Mouse (Mus musculus) limb, embryonic 13.5 days (tissue): ENCODE measurements around the gene Hdac8. TPM values are rescaled to one million over a fixed set of nuclear protein-coding genes. Genes with fewer than 3 reads are reported as not detected.

Experiments
- ATAC-seq: fragments of 200-750 bp; cut with Nextera tagmentation; 2 replicates; pipeline ENCODE4 v1.8.0; 2017; ENCODE audit warnings: low read depth, moderate number of reproducible peaks, moderate TSS enrichment; ENCODE audit not compliant: low FRiP score
- H3K27ac ChIP-seq: fragments of 300-500 bp; sonication (generic); 2 replicates; pipeline ENCODE4 v1.5.1; 2015; ENCODE audit warnings: inconsistent platforms, mild to moderate bottlenecking, moderate library complexity
- H3K27me3 ChIP-seq: fragments of 300-500 bp; sonication (generic); 2 replicates; pipeline ENCODE4 v1.6.1; 2015; ENCODE audit warnings: mild to moderate bottlenecking, inconsistent platforms
- H3K36me3 ChIP-seq: fragments of 300-500 bp; sonication (generic); 2 replicates; pipeline ENCODE4 v1.6.1; 2015; ENCODE audit warnings: inconsistent platforms, mild to moderate bottlenecking, moderate library complexity
- H3K4me1 ChIP-seq: fragments of 300-500 bp; sonication (generic); 2 replicates; pipeline ENCODE4 v1.6.1; 2015; ENCODE audit warnings: inconsistent platforms
- H3K4me2 ChIP-seq: fragments of 300-500 bp; sonication (generic); replicated peaks from 2 replicates; pipeline ENCODE4 v1.6.1; 2015; ENCODE audit warnings: inconsistent platforms, mild to moderate bottlenecking, moderate library complexity
- H3K4me3 ChIP-seq: fragments of 300-500 bp; sonication (generic); 2 replicates; pipeline ENCODE4 v1.5.1; 2015; ENCODE audit warnings: moderate library complexity, mild to moderate bottlenecking, inconsistent platforms
- H3K9ac ChIP-seq: fragments of 300-500 bp; sonication (generic); 2 replicates; pipeline ENCODE4 v1.6.1; 2015; ENCODE audit warnings: mild to moderate bottlenecking, inconsistent platforms
- H3K9me3 ChIP-seq: fragments of 300-500 bp; sonication (generic); 2 replicates; pipeline ENCODE4 v1.6.1; 2016; ENCODE audit warnings: inconsistent platforms
- WGBS: fragments of 180-500 bp; shearing (Covaris S2); methylation state at CpG from one replicate; pipeline ENCODE4 v1.1.7; 2015; 5-methylcytosine and 5-hydroxymethylcytosine counted together
- polyA plus RNA-seq: library from polyadenylated mRNA; unstranded; fragments of >200 nt; fragmentation: Nextera tagmentation; extraction: Ambion mirVana; gene quantifications from 2 replicates; pipeline ENCODE4 v1.2.1, GENCODE M21; 2015

Hdac8 gene
- polyA plus RNA-seq, 1 experiment from 2014 or later, result 19.3 TPM

DNA sequence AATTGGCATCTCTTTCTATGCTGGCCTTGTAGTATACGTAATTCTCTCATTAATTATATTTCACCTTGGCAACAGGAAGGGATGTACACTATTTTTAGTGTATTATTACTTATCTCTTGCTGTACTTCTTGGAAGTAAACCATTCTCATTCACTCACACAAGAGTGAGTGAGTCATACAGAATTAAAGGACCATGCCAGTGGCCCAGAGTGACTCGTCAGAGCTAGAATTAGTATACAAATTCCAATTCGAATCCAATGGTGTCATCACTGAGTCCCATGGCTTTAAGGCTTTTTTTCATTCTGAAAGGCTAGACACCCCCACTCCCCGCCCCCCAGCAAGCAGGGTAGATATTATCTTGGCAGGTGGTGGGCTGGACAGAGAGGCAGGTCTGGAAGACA lies 88.2 kb downstream of the Hdac8 start:
- H3K27me3 ChIP-seq, result peaks cover 29% of the 10 kb centered on the region
- H3K9me3 ChIP-seq, result no peaks in the 10 kb centered on the region
- no peak for ATAC-seq
- no peak overlapping the region for H3K27ac ChIP-seq
- no peaks in the 10 kb centered on the region for H3K36me3 ChIP-seq
- peaks cover 23% of the 10 kb centered on the region for H3K4me1 ChIP-seq
- H3K4me3 ChIP-seq, result no peak overlapping the region
- H3K4me2 ChIP-seq, result no peak overlapping the region
- WGBS, result 62% methylated on average over 4 of the region's 4 CpGs
- H3K9ac ChIP-seq, result no peak overlapping the region

DNA sequence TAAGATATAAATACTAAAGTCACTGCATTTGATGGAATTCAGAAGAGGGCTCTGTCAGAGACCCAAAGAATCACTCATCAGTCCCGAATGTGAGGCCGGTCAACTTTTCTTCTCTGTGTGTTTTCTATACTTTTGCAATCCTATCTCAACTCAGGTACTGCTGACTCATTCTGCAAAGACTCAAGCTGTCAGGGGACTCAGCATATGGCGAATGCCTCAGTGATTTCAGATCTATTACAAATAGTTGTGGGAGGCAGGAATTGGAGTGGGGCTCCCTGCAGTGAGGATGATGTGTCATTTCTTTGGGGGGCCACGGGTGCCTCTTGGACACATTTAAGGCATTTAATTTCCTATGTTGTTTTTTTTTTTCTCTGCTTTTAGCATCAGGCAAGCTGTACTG lies 88.8 kb downstream of the Hdac8 start:
- 55% methylated on average over 4 of the region's 4 CpGs for WGBS
- no peak overlapping the region for H3K4me2 ChIP-seq
- H3K4me3 ChIP-seq, result no peak overlapping the region
- no peak for ATAC-seq
- no peak overlapping the region for H3K9ac ChIP-seq
- peaks cover 29% of the 10 kb centered on the region for H3K27me3 ChIP-seq
- no peaks in the 10 kb centered on the region for H3K9me3 ChIP-seq
- peaks cover 23% of the 10 kb centered on the region for H3K4me1 ChIP-seq
- H3K27ac ChIP-seq, result no peak overlapping the region
- H3K36me3 ChIP-seq, result no peaks in the 10 kb centered on the region

DNA sequence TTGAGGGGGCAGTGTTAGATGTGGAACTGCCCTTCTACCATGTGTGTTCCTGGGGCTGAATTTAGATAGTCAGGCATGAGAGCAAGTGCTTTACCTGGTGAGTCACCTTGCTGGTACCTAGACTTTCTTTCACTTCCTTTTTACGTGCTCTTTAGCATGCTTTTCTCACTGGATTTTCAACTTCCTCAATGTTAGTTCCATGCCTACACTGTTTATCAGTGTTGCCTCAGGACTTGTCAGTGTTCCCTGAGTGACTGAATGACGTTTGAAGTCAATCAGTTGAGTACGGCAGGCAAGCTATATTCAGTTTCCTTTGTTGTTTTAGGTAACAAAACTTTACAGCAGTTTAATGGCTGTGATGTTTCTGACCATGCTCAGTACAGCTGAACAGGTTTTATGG lies 120.4 kb downstream of the Hdac8 start:
- H3K4me2 ChIP-seq, result no peak overlapping the region
- H3K9me3 ChIP-seq, result no peaks in the 10 kb centered on the region
- H3K4me3 ChIP-seq, result no peak overlapping the region
- 51% methylated on average over 3 of the region's 3 CpGs for WGBS
- H3K4me1 ChIP-seq, result no peaks in the 10 kb centered on the region
- H3K27me3 ChIP-seq, result peaks cover 26% of the 10 kb centered on the region; the same call in 1 of the 2 replicates
- no peak overlapping the region for H3K9ac ChIP-seq
- no peak overlapping the region for H3K27ac ChIP-seq
- H3K36me3 ChIP-seq, result no peaks in the 10 kb centered on the region
- no peak for ATAC-seq

DNA sequence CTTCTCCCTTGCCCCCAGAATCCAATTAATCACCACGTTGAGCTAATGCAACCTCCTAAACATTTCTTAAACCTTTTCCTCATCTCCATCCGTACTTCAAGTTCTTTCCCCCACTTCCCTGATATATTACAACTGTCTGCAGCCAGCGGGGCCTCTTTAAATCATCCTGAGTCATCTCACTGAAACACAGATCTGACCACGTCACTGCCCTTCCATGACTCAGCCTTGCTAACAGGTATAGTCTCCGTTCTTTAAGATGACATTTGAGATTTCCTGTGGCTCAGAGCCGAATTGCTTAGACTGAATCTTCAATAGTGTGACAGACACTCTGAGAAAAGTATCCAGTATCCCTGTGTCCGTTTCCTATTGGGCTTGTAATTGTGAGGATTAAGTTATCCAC lies 122.0 kb downstream of the Hdac8 start:
- ATAC-seq, result no peak
- Histone ChIP-seq H3K4me3 (no peak overlapping the region), H3K9me3 (no peaks in the 10 kb centered on the region), H3K36me3 (no peaks in the 10 kb centered on the region), H3K27ac (no peak overlapping the region), H3K27me3 (peaks cover 26% of the 10 kb centered on the region; the same call in 1 of the 2 replicates), H3K9ac (no peak overlapping the region), H3K4me1 (no peaks in the 10 kb centered on the region), H3K4me2 (no peak overlapping the region)
- 53% methylated on average over 7 of the region's 7 CpGs for WGBS

DNA sequence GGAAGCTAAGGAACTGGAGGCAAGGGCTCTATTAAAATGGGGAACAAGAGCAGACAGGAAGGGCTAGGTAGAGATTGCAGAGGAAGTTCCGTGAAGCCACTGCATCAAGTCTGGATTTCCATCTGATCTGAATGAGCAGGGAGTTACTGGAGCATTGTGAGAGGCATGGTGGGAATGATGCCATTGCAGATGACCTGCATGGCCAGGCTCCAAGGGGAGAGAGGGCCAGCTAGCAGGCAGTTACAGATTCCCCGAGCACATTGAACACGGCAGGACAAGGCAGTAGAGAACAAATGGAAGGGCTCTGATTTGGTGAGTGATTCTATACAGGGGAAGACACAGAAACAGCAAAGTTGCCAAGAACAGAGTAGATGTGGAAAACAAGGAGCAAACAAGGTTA lies 138.6 kb downstream of the Hdac8 start:
- no peak for ATAC-seq
- H3K9ac ChIP-seq, result no peak overlapping the region
- H3K27ac ChIP-seq, result no peak overlapping the region
- H3K36me3 ChIP-seq, result no peaks in the 10 kb centered on the region
- H3K4me2 ChIP-seq, result no peak overlapping the region
- 88% methylated on average over 3 of the region's 3 CpGs for WGBS
- no peak overlapping the region for H3K4me3 ChIP-seq
- no peaks in the 10 kb centered on the region for H3K9me3 ChIP-seq
- H3K4me1 ChIP-seq, result no peaks in the 10 kb centered on the region
- peaks cover 18% of the 10 kb centered on the region; the same call in 1 of the 2 replicates for H3K27me3 ChIP-seq

DNA sequence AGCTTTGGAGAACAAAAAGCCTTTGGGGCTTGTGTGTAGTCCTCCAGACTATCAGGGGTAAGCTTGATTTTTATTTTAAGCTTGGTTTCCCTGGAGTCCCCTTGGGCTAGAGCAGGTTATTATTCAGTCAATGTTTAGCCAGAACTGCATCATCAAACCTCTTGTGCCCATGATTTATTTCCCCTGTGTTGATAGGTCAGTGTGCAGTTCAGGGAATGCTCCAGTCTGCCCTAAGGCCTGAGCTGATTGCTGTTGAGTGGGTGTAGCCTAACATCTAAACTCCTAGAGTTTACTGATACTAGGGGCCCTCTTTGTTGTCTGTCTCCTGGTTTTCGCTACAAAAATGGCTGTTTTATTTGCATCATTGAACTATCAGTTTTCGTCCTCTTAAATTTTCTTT lies 142.9 kb downstream of the Hdac8 start:
- Histone ChIP-seq H3K9me3 (no peaks in the 10 kb centered on the region), H3K4me1 (no peaks in the 10 kb centered on the region), H3K4me2 (no peak overlapping the region), H3K9ac (no peak overlapping the region), H3K27me3 (no peaks in the 10 kb centered on the region), H3K36me3 (no peaks in the 10 kb centered on the region), H3K4me3 (no peak overlapping the region), H3K27ac (no peak overlapping the region)
- ATAC-seq, result no peak
- WGBS, result 84% methylated on average over 2 of the region's 2 CpGs

DNA sequence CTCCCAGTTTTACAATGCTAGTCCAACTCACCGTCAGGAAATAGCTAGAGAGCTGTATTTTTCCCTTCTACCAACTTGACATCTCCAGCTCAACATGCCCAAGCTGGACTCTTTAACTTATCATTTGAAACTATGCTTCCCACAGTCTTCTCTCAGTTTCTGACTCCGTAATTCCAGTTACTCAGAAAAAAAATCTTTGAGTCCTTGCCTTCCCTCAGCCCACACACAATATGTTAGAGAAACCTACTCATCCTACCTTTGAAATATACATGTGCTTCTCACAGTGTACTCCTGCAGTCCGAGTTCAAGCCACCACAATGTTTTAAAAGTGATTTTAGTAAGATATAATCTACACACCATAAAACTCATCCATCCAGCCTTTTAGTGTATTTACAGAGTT lies 151.7 kb downstream of the Hdac8 start:
- Histone ChIP-seq H3K27me3 (peaks cover 28% of the 10 kb centered on the region), H3K27ac (no peak overlapping the region), H3K9ac (no peak overlapping the region), H3K36me3 (no peaks in the 10 kb centered on the region), H3K4me2 (no peak overlapping the region), H3K4me1 (0 out of 2 replicates have a peak, but pooled peaks cover 2% of the 10 kb centered on the region), H3K4me3 (no peak overlapping the region), H3K9me3 (no peaks in the 10 kb centered on the region)
- 79% methylated on average over 3 of the region's 3 CpGs for WGBS
- no peak for ATAC-seq

DNA sequence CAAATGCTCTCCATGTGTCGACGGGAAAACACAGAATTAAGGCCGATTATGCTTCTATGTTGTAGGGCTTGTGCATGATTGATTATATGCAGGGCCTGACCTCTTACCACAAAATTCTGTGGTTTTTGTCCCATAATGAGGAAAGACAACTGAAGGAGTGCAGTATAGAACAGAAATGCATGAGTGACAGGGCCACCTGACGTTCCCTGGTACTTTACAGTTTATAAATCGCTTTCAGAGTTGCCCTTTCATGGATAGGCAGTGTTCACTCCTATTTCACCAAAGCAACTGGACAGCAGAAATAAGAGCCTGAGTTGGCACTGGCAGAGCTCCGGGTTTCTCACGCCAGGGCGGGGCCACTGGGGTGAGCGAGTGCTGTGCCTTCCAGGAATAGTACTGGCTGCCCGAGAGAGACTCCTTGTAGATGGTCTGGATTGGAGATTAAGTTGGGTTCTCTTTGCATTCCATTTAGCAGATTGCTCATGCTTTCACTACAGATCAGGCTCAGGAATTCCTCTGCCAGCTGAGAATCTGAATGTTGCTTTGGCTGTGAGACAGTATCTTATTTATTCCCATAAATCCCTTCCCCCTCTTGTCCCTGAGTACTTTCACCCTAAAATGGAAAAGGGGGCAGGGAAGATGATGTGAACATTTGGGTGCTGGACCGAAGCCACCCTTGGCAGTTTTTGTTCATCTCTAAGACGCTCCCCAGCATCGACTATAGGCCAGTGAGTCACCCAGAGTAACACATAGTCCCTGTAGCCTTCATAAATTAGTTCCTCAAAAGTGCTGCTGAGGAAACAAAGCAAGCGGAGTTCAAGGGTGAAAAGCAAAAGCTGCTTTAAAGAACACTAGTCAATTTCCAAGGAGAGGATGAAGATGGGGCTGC lies 155.1 kb downstream of the Hdac8 start:
- no peaks in the 10 kb centered on the region for H3K9me3 ChIP-seq
- H3K27ac ChIP-seq, result no peak overlapping the region
- peaks cover 40% of the 10 kb centered on the region for H3K27me3 ChIP-seq
- no peak overlapping the region for H3K9ac ChIP-seq
- H3K4me1 ChIP-seq, result 0 out of 2 replicates have a peak, but pooled peaks cover 2% of the 10 kb centered on the region
- no peak overlapping the region for H3K4me2 ChIP-seq
- 66% methylated on average over 14 of the region's 14 CpGs for WGBS
- ATAC-seq, result peak; percentile 48
- H3K4me3 ChIP-seq, result no peak overlapping the region
- H3K36me3 ChIP-seq, result no peaks in the 10 kb centered on the region

DNA sequence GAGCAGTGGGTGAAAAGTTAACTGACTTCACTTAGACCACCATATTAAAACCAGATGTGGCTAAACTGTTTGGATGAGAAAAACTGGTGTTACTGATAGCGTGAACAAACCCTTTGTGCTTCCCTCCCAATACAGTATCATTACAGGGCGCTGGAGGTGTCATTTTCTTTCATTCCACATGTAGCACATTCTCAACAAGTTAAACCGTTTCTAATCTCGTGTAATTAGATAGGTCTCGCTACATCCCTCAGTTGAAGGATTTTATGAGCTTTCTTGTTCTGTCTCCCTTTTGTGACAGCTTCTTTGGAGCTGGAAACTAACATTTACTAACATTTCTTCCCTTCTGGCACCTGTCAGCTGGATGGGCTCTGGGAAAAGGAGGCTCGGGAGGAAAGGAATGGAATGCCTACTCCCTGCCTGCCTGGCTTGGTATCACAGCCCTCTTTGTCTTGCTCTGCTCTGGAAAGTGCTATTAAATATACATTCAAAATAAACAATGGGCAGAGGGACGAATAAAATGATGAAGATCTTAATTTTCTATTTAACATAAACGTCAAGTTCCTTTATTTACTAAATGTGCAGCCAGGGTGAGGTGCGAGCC lies 156.2 kb downstream of the Hdac8 start:
- Histone ChIP-seq H3K27me3 (peaks cover 44% of the 10 kb centered on the region), H3K36me3 (no peaks in the 10 kb centered on the region), H3K27ac (no peak overlapping the region), H3K4me1 (0 out of 2 replicates have a peak, but pooled peaks cover 2% of the 10 kb centered on the region), H3K4me3 (no peak overlapping the region), H3K9me3 (no peaks in the 10 kb centered on the region), H3K9ac (no peak overlapping the region), H3K4me2 (no peak overlapping the region)
- 24% methylated on average over 9 of the region's 9 CpGs for WGBS
- 0 out of 2 replicates have a peak, but pooled peaks have one; percentile 36 for ATAC-seq

DNA sequence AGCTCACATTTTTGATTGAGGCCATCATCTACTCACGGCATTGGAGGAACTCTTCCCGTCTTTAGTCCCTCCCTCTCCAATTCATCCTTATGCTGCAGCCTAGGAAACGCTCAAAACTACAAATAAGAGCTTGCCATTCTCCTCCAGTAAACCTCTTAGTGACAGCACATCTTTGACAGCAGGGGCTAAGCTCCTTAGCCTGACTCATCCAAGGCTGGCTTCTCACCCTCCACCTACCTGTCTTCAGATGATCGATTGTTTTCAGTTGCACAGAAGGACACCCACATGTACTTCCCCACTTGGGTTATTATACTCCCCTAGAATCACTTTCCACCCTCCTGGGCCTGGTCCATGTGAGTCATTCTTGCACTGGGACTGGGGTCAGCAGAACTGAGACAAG lies 163.5 kb downstream of the Hdac8 start:
- no peak overlapping the region for H3K4me3 ChIP-seq
- H3K4me1 ChIP-seq, result no peaks in the 10 kb centered on the region
- H3K9ac ChIP-seq, result no peak overlapping the region
- H3K27me3 ChIP-seq, result peaks cover 28% of the 10 kb centered on the region; the same call in 1 of the 2 replicates
- H3K9me3 ChIP-seq, result no peaks in the 10 kb centered on the region
- no peaks in the 10 kb centered on the region for H3K36me3 ChIP-seq
- H3K4me2 ChIP-seq, result no peak overlapping the region
- WGBS, result 73% methylated on average over 4 of the region's 4 CpGs
- no peak for ATAC-seq
- H3K27ac ChIP-seq, result no peak overlapping the region

DNA sequence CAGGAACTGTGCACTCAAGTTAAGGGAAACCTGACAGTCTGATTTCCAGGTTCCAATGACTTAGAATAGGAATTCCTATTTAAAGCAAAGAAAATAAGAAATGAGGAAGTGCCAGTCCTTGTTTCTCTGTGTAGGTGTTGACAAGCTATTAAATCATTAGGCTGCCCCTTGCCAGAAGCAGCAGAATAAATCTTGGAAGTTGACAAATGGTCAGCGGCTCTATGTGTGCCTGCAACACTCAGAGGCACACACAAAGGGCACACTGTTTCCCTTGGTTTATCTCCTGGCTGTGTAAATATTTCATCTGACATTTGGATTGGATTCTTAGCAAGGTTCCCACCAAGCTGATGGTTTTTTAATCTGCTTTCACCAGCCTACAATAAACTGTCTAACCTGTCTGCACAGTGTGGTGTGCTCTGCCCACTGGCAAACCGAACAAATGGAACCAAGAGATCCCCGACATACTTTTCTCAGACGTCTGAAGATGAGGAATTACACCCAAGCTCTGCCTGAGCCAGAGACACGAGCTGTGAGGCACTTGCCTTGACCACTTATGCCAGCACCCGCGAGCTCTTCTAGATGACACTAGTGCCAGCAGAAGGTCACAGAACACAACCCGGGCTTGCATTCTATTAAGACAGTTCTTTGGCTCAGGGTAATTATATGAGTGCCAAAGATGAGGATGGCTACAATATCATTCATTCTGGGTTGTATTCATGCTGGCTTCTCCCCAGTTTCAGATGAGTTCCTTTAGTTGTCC lies 165.6 kb downstream of the Hdac8 start:
- ATAC-seq, result no peak
- Histone ChIP-seq H3K4me1 (no peaks in the 10 kb centered on the region), H3K27ac (no peak overlapping the region), H3K27me3 (peaks cover 23% of the 10 kb centered on the region; the same call in 1 of the 2 replicates), H3K9ac (no peak overlapping the region), H3K36me3 (no peaks in the 10 kb centered on the region), H3K9me3 (no peaks in the 10 kb centered on the region), H3K4me3 (no peak overlapping the region), H3K4me2 (no peak overlapping the region)
- WGBS, result 56% methylated on average over 8 of the region's 8 CpGs

DNA sequence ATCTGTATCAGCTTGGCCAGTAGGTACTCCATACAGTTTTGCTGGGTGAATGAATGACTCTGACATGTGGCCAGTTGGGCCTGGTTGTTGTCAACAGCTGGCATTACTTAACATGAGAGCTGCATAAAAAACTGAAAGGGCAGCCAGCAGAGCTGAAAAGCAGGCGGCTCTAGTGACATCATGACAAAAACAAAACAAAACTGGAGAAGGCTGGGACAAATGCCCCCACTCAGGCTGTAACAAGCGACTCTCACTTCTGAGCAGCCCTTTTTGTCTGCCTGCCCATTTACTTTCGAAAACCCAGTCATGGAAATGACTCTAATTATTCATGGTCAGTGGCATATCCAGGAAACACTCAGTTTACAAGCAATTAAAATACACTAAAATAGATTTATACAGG lies 185.5 kb downstream of the Hdac8 start:
- H3K27me3 ChIP-seq, result peaks cover 18% of the 10 kb centered on the region
- ATAC-seq, result no peak
- 36% methylated on average over 3 of the region's 3 CpGs for WGBS

More for the DNA sequence above, 185.5 kb downstream of the Hdac8 start:
- Histone ChIP-seq H3K4me2 (no peak overlapping the region), H3K4me3 (no peak overlapping the region), H3K9ac (no peak overlapping the region), H3K9me3 (no peaks in the 10 kb centered on the region), H3K4me1 (no peaks in the 10 kb centered on the region), H3K36me3 (no peaks in the 10 kb centered on the region), H3K27ac (no peak overlapping the region)
